Mouse (Mus musculus): Measurements from ENCODE around the gene Fam217b.

DNA sequence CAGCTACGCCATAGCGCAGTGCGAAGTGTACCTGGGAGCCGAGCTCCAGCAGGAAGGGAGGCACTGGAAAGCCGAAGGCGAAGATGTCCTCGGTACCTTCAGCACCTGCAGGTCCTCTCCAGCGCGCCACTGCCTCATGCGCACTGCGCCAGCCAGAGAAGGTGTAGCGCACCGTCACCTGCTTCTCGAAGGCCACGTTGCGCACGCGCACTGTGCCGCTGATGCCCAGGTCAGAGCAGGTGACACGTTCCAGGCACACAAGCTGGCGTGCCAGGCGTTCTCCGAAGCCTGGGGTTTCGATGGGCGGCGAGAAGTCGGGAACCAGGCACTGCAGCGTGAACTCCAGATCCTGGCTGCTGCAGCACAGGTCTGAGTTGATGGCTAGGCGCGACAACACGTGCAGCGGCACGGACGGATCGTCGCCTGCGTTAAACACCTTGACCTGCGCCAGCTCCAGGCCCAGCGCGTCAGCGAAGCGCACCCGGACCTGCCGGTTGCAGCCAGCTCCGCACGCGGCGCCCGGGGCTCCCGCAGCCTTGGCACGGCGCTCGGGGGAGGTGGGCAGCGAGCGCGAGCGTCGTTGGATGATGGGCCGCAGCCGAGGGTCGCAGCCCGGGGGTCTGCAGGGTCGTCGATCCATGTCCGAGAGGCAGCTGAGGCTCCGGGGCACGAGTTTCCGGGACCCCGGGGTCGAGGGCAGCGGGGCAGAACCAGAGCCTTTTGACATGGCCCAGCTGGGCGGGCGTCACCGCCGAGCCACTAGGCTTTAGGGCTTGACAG, 653 bp upstream of the Fam217b start:
- TF ChIP-seq CTCF (IDR thresholded peaks at IDR 0.05) = no peak
- TF ChIP-seq EP300 (IDR thresholded peaks at IDR 0.05) = no peak
